Mouse (Mus musculus): ENCODE results near the gene Gm42417. TPM values are rescaled to one million over a fixed set of nuclear protein-coding genes. Genes with fewer than 3 reads are reported as not detected.
A peak's percentile ranks its signal among the peaks of the same experiment; 100 is the strongest.

Gm42417 gene
- polyA plus RNA-seq (2011; ENCODE audit: insufficient read depth, insufficient read length, low read depth, missing spikeins): 1.2 TPM in 1 of 2 replicates, not detected in the other

- no peak within 1 kb of the TSS for H3K9ac ChIP-seq (ENCODE audit: low read depth, poor library complexity, severe bottlenecking)
- no peaks in the 10 kb centered on the region for H3K36me3 ChIP-seq (ENCODE audit: control insufficient read depth, insufficient read depth, low read length, poor library complexity, severe bottlenecking)
- no peak within 1 kb of the TSS for H3K4me3 ChIP-seq (ENCODE audit: low read depth, low read length)
- H3K27me3 ChIP-seq (ENCODE audit: control insufficient read depth, insufficient read depth, low read length, poor library complexity, severe bottlenecking): no peaks in the 10 kb centered on the region
- no peaks in the 10 kb centered on the region for H3K4me1 ChIP-seq (ENCODE audit: control insufficient read depth, insufficient read depth, low read length)
- H3K9me3 ChIP-seq (replicated peaks; ENCODE audit: control insufficient read depth, insufficient read depth, low read length, poor library complexity, severe bottlenecking): no peaks in the 10 kb centered on the region
- no peak within 1 kb of the TSS for H3K27ac ChIP-seq (ENCODE audit: insufficient read depth, low read length)
- TF ChIP-seq EP300 (IDR thresholded peaks at IDR 0.05; ENCODE audit: insufficient read depth, low read depth, low read length): no peak
- TF ChIP-seq CTCF (IDR thresholded peaks at IDR 0.05; ENCODE audit: low read depth, low read length): no peak
- TF ChIP-seq POLR2A (IDR thresholded peaks at IDR 0.05; ENCODE audit: insufficient read depth, low read length): no peak
Observed at GRCm38 (mm10) chr1:36539186-36539585, at the start of gene Gm42417. Gene Gm42417 (minus strand): TSS chr1:36539429.

- no peak overlapping the region for H3K4me3 ChIP-seq (ENCODE audit: low read depth, low read length)
- no peaks in the 10 kb centered on the region for H3K36me3 ChIP-seq (ENCODE audit: control insufficient read depth, insufficient read depth, low read length, poor library complexity, severe bottlenecking)
- no peak for TF ChIP-seq POLR2A (IDR thresholded peaks at IDR 0.05; ENCODE audit: insufficient read depth, low read length)
- TF ChIP-seq EP300 (IDR thresholded peaks at IDR 0.05; ENCODE audit: insufficient read depth, low read depth, low read length): no peak
- TF ChIP-seq CTCF (IDR thresholded peaks at IDR 0.05; ENCODE audit: low read depth, low read length): no peak
- peaks cover 8% of the 10 kb centered on the region for H3K4me1 ChIP-seq (ENCODE audit: control insufficient read depth, insufficient read depth, low read length)
- H3K9ac ChIP-seq (ENCODE audit: low read depth, poor library complexity, severe bottlenecking): no peak overlapping the region
- H3K27me3 ChIP-seq (ENCODE audit: control insufficient read depth, insufficient read depth, low read length, poor library complexity, severe bottlenecking): no peaks in the 10 kb centered on the region
- no peak overlapping the region for H3K27ac ChIP-seq (ENCODE audit: insufficient read depth, low read length)
- no peaks in the 10 kb centered on the region for H3K9me3 ChIP-seq (replicated peaks; ENCODE audit: control insufficient read depth, insufficient read depth, low read length, poor library complexity, severe bottlenecking)
Observed at GRCm38 (mm10) chr1:36587860-36588259, 48.6 kb upstream of the Gm42417 start.

- Histone ChIP-seq H3K27me3 (ENCODE audit: control insufficient read depth, insufficient read depth, low read length, poor library complexity, severe bottlenecking) (no peaks in the 10 kb centered on the region), H3K4me1 (ENCODE audit: control insufficient read depth, insufficient read depth, low read length) (peaks cover 6% of the 10 kb centered on the region), H3K9ac (ENCODE audit: low read depth, poor library complexity, severe bottlenecking) (no peak overlapping the region), H3K4me3 (ENCODE audit: low read depth, low read length) (no peak overlapping the region), H3K36me3 (ENCODE audit: control insufficient read depth, insufficient read depth, low read length, poor library complexity, severe bottlenecking) (no peaks in the 10 kb centered on the region), H3K9me3 (replicated peaks; ENCODE audit: control insufficient read depth, insufficient read depth, low read length, poor library complexity, severe bottlenecking) (no peaks in the 10 kb centered on the region), H3K27ac (ENCODE audit: insufficient read depth, low read length) (no peak overlapping the region)
- no peak for TF ChIP-seq EP300 (IDR thresholded peaks at IDR 0.05; ENCODE audit: insufficient read depth, low read depth, low read length)
- TF ChIP-seq CTCF (IDR thresholded peaks at IDR 0.05; ENCODE audit: low read depth, low read length): no peak
- no peak for TF ChIP-seq POLR2A (IDR thresholded peaks at IDR 0.05; ENCODE audit: insufficient read depth, low read length)
Observed at GRCm38 (mm10) chr1:36586288-36586687, 47.1 kb upstream of the Gm42417 start.

GRCm38 (mm10) chr1:36583408-36584116 lies 44.3 kb upstream of the Gm42417 start:
- Histone ChIP-seq H3K9ac (ENCODE audit: low read depth, poor library complexity, severe bottlenecking) (no peak overlapping the region), H3K27me3 (ENCODE audit: control insufficient read depth, insufficient read depth, low read length, poor library complexity, severe bottlenecking) (no peaks in the 10 kb centered on the region), H3K36me3 (ENCODE audit: control insufficient read depth, insufficient read depth, low read length, poor library complexity, severe bottlenecking) (no peaks in the 10 kb centered on the region), H3K4me3 (ENCODE audit: low read depth, low read length) (no peak overlapping the region), H3K4me1 (ENCODE audit: control insufficient read depth, insufficient read depth, low read length) (peaks cover 8% of the 10 kb centered on the region), H3K9me3 (replicated peaks; ENCODE audit: control insufficient read depth, insufficient read depth, low read length, poor library complexity, severe bottlenecking) (no peaks in the 10 kb centered on the region), H3K27ac (ENCODE audit: insufficient read depth, low read length) (no peak overlapping the region)
- TF ChIP-seq CTCF (IDR thresholded peaks at IDR 0.05; ENCODE audit: low read depth, low read length) (no peak), EP300 (IDR thresholded peaks at IDR 0.05; ENCODE audit: insufficient read depth, low read depth, low read length) (peak; percentile 65; the same call in 1 of the 2 replicates)

- H3K9me3 ChIP-seq (replicated peaks; ENCODE audit: control insufficient read depth, insufficient read depth, low read length, poor library complexity, severe bottlenecking): no peaks in the 10 kb centered on the region
- H3K27me3 ChIP-seq (ENCODE audit: control insufficient read depth, insufficient read depth, low read length, poor library complexity, severe bottlenecking): no peaks in the 10 kb centered on the region
- H3K4me3 ChIP-seq (ENCODE audit: low read depth, low read length): no peak overlapping the region
- H3K36me3 ChIP-seq (ENCODE audit: control insufficient read depth, insufficient read depth, low read length, poor library complexity, severe bottlenecking): no peaks in the 10 kb centered on the region
- H3K4me1 ChIP-seq (ENCODE audit: control insufficient read depth, insufficient read depth, low read length): peaks cover 10% of the 10 kb centered on the region
- H3K27ac ChIP-seq (ENCODE audit: insufficient read depth, low read length): no peak overlapping the region
- H3K9ac ChIP-seq (ENCODE audit: low read depth, poor library complexity, severe bottlenecking): no peak overlapping the region
- TF ChIP-seq EP300 (IDR thresholded peaks at IDR 0.05; ENCODE audit: insufficient read depth, low read depth, low read length) (no peak), POLR2A (IDR thresholded peaks at IDR 0.05; ENCODE audit: insufficient read depth, low read length) (no peak), CTCF (IDR thresholded peaks at IDR 0.05; ENCODE audit: low read depth, low read length) (no peak)
Observed at GRCm38 (mm10) chr1:36582211-36582610, 43.0 kb upstream of the Gm42417 start.

- no peak overlapping the region for H3K4me3 ChIP-seq (ENCODE audit: low read depth, low read length)
- H3K27me3 ChIP-seq (ENCODE audit: control insufficient read depth, insufficient read depth, low read length, poor library complexity, severe bottlenecking): no peaks in the 10 kb centered on the region
- TF ChIP-seq CTCF (IDR thresholded peaks at IDR 0.05; ENCODE audit: low read depth, low read length) (no peak), EP300 (IDR thresholded peaks at IDR 0.05; ENCODE audit: insufficient read depth, low read depth, low read length) (no peak), POLR2A (IDR thresholded peaks at IDR 0.05; ENCODE audit: insufficient read depth, low read length) (no peak)
- no peaks in the 10 kb centered on the region for H3K9me3 ChIP-seq (replicated peaks; ENCODE audit: control insufficient read depth, insufficient read depth, low read length, poor library complexity, severe bottlenecking)
- no peak overlapping the region for H3K9ac ChIP-seq (ENCODE audit: low read depth, poor library complexity, severe bottlenecking)
- H3K27ac ChIP-seq (ENCODE audit: insufficient read depth, low read length): peak overlapping the region; percentile 66; the same call in 1 of the 2 replicates
- H3K4me1 ChIP-seq (ENCODE audit: control insufficient read depth, insufficient read depth, low read length): peaks cover 15% of the 10 kb centered on the region
- H3K36me3 ChIP-seq (ENCODE audit: control insufficient read depth, insufficient read depth, low read length, poor library complexity, severe bottlenecking): no peaks in the 10 kb centered on the region
Observed at GRCm38 (mm10) chr1:36581260-36581659, 42.0 kb upstream of the Gm42417 start.
